ENCODE assay signal across 8 mouse cellular contexts in the genomic region with DNA sequence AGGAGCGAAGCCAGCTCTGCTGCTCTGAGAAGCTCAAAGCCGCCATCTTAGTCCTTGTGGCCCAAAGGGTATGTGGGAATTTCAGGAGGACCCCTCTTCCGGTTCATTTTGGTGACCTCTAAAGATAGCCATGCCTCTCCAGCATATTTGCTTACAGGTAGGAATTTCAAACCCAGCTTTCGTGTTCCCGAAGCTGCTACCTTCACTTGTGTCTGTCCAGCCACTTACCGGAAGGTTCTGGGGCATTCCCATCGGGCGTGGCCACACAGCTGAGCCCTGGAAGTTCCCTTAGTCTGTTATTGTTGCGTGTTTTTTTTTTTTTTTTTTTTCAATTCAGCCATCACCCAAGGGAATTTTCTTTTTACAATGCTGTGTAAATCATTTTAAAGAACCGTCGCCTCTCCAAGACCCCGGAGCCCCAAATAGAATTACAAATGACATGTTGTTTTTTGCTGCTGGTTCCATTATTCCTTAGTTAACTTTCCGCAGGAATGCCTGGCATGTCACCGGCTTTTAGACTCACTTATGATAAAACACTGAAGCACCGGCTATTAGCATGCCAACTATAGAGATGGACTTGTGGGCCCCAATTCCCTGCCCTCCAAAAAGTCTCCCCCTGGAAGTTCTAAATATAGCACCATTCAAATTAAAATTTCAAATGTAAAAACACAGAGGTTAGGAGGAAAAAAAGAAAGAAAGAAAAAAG. TPM values are rescaled to one million over a fixed set of nuclear protein-coding genes. Genes with fewer than 3 reads are reported as not detected.
DNase-seq lines count a peak whose midpoint lies in the region; ATAC-seq and TF ChIP-seq lines count a peak whose summit lies in the region.

No protein-coding gene starts in this region.

- no peaks in the 10 kb centered on the region for H3K27me3 ChIP-seq in lung, postnatal 0 days (replicated peaks; ENCODE audit: insufficient read depth, low read length)
- H3K27me3 ChIP-seq in heart, embryonic 16.5 days (ENCODE audit: control insufficient read depth, insufficient read depth, low read length): no peaks in the 10 kb centered on the region

- peak; percentile 57; the same call in 1 of the 2 replicates for ATAC-seq in lung, postnatal 0 days
- ATAC-seq in heart, embryonic 16.5 days (replicated peaks; ENCODE audit: extremely low read depth, insufficient read depth, low FRiP score): peak; percentile 80

- H3K4me2 ChIP-seq in lung, postnatal 0 days (replicated peaks; ENCODE audit: low read depth, low read length): peak overlapping the region; percentile 28
- H3K4me2 ChIP-seq in heart, embryonic 16.5 days (ENCODE audit: low read depth, low read length): peak overlapping the region; percentile 39

- peak overlapping the region; percentile 32; the same call in 1 of the 2 replicates for H3K27ac ChIP-seq in lung, postnatal 0 days (ENCODE audit: low read length)
- peak overlapping the region; percentile 91 for H3K27ac ChIP-seq in heart, embryonic 16.5 days (ENCODE audit: low read length)

- WGBS in lung, postnatal 0 days: 45% methylated on average over 15 of the region's 15 CpGs
- 38% methylated on average over 15 of the region's 15 CpGs for WGBS in heart, embryonic 16.5 days

- H3K4me1 ChIP-seq in lung, postnatal 0 days (ENCODE audit: insufficient read depth, low read depth, low read length): no peaks in the 10 kb centered on the region
- peaks cover 18% of the 10 kb centered on the region for H3K4me1 ChIP-seq in heart, embryonic 16.5 days (ENCODE audit: control insufficient read depth, insufficient read depth, low read length)

- TF ChIP-seq EP300 in lung, postnatal 0 days (IDR thresholded peaks at IDR 0.05): peak; percentile 33

- no peak for TF ChIP-seq CTCF in lung, postnatal 0 days (IDR thresholded peaks at IDR 0.05)

- H3K9ac ChIP-seq in lung, postnatal 0 days (replicated peaks; ENCODE audit: low read depth): no peak overlapping the region
- H3K9ac ChIP-seq in heart, embryonic 16.5 days (ENCODE audit: low read length): peak overlapping the region; percentile 38; the same call in 1 of the 2 replicates

- DNase-seq in lung, postnatal 0 days (ENCODE audit: low spot score): peak; percentile 50
- no peak for DNase-seq in lung, postnatal 10 days
- DNase-seq in kidney, postnatal 14 days: peak; percentile 56
- DNase-seq in testis, postnatal 10 days (ENCODE audit: low spot score): peak; percentile 38
- DNase-seq in urinary bladder, postnatal 4 days (ENCODE audit: low spot score in 2 of 2): no peak
- no peak for DNase-seq in thymus, postnatal 10 days (ENCODE audit: low spot score in 2 of 2)
- no peak for DNase-seq in right cerebral cortex, postnatal 14 days

- no peaks in the 10 kb centered on the region for H3K36me3 ChIP-seq in lung, postnatal 0 days (ENCODE audit: insufficient read depth, low read length)
- no peaks in the 10 kb centered on the region for H3K36me3 ChIP-seq in heart, embryonic 16.5 days (ENCODE audit: control insufficient read depth, insufficient read depth)

- H3K9me3 ChIP-seq in lung, postnatal 0 days (ENCODE audit: low read length): no peaks in the 10 kb centered on the region
- H3K9me3 ChIP-seq in heart, embryonic 16.5 days (replicated peaks; ENCODE audit: control insufficient read depth, low read length): no peaks in the 10 kb centered on the region

- H3K4me3 ChIP-seq in lung, postnatal 0 days (ENCODE audit: low read depth, low read length): no peak overlapping the region
- H3K4me3 ChIP-seq in heart, embryonic 16.5 days (ENCODE audit: low read length): no peak overlapping the region

RNA-seq across cellular contexts. Expression of gene Lamc2, which starts 5.1 kb away (rescaled TPM):
- 62.9 and 69.0 TPM in 2 replicates for polyA plus RNA-seq in lung, postnatal 0 days (2015; fragmentation: Nextera tagmentation; extraction: Ambion mirVana)
- polyA plus RNA-seq in heart, embryonic 16.5 days (2015; fragmentation: Nextera tagmentation; extraction: Ambion mirVana): 8.8 and 15.1 TPM in 2 replicates

Comparison
In these comparisons a context has a peak if more than half of its experiments do, and no peak if none do; other contexts are left out.
1. DNase-seq: peak in lung, postnatal 0 days (single experiment), kidney, postnatal 14 days (single experiment) and testis, postnatal 10 days (single experiment); none in lung, postnatal 10 days (single experiment), urinary bladder, postnatal 4 days (0 of 2), thymus, postnatal 10 days (0 of 2) and right cerebral cortex, postnatal 14 days (single experiment).